Comparison of ENCODE assay signal across 8 mouse cellular contexts in the genomic region with DNA sequence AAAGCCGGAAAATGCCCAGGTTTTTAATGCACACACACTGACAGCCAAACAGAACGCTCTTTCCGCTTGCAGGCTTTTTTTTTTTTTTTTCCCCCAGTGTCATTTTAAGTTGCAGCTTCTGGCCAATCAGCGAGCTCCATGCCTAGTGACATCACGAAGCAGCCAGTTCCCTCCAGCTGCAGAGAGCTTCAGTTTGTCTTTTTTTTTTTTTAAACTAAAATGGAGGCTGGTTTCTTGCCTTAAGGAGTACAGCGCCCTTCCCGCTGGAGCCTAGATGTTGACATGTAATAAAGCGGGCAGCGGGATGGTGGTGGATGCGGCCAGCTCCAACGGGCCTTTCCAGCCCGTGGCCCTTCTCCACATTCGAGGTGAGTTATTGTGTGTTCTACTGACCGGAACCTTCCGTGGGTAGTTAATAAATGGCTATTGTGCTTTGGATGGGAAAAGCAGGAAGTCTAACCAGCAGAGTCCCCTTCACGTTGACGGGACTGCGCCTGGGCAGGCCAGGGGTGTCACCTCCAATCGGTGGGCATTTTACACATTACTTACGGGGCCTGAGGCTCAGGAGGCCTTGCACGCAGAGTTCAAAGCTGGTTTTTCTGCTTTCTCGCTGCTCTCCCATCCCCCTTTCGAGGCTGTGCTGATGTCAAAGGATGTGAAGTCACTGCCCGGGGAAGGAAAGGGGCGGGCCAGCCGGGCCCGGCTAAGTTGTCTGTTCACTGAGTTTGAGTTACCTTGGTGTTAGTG. TPM values are rescaled to one million over a fixed set of nuclear protein-coding genes. Genes with fewer than 3 reads are reported as not detected.
DNase-seq lines count a peak whose midpoint lies in the region; ATAC-seq lines count a peak whose summit lies in the region.

No protein-coding gene starts in this region.

- peak; percentile 87 for ATAC-seq in hindbrain, embryonic 12.5 days (ENCODE audit: low FRiP score)

- peak overlapping the region; percentile 56 for H3K4me3 ChIP-seq in hindbrain, embryonic 12.5 days

- peak; percentile 90 for DNase-seq in Muller cell, postnatal 12 days (ENCODE audit: inconsistent ontology term)
- DNase-seq in cerebellum, postnatal 10 days = peak; percentile 82 to 84
- peak; percentile 80 to 83 for DNase-seq in frontal cortex, postnatal 10 days (ENCODE audit: low spot score in 2 of 2)
- DNase-seq in layer of hippocampus, postnatal 14 days (ENCODE audit: low spot score in 2 of 2) = peak; percentile 82 to 89
- peak; percentile 81 for DNase-seq in lung, postnatal 14 days
- DNase-seq in retina, adult 2 months (ENCODE audit: low read depth, low spot score) = peak; percentile 42
- peak; percentile 83 to 90 for DNase-seq in thymus, postnatal 36 days

- H3K4me2 ChIP-seq in hindbrain, embryonic 12.5 days (replicated peaks) = peak overlapping the region; percentile 78

- WGBS in hindbrain, embryonic 12.5 days = under 1% methylated on average over 27 of the region's 27 CpGs

- no peaks in the 10 kb centered on the region for H3K9me3 ChIP-seq in hindbrain, embryonic 12.5 days (replicated peaks)

- H3K36me3 ChIP-seq in hindbrain, embryonic 12.5 days = peaks cover 11% of the 10 kb centered on the region

- H3K9ac ChIP-seq in hindbrain, embryonic 12.5 days = peak overlapping the region; percentile 85

- peak overlapping the region; percentile 97 for H3K27ac ChIP-seq in hindbrain, embryonic 12.5 days

- H3K27me3 ChIP-seq in hindbrain, embryonic 12.5 days = no peaks in the 10 kb centered on the region

- peaks cover 38% of the 10 kb centered on the region for H3K4me1 ChIP-seq in hindbrain, embryonic 12.5 days

RNA-seq across cellular contexts. Expression of gene Ppp2r5c, which starts 38.8 kb away (rescaled TPM):
- 153 and 163 TPM in 2 replicates for polyA plus RNA-seq in hindbrain, embryonic 12.5 days (2016; fragmentation: Nextera tagmentation; extraction: Ambion mirVana)
- total RNA-seq in layer of hippocampus, postnatal 14 days (2021) = 100 to 1,000 TPM; 250 to 255 TPM

Comparison
In these comparisons a context has a peak if more than half of its experiments do, and no peak if none do; other contexts are left out.
1. Peak in every context shown above with its lines: DNase-seq, ATAC-seq, H3K4me3 ChIP-seq and H3K27ac ChIP-seq.